Mouse (Mus musculus) MEL (cell line): ENCODE measurements around the gene Myrfl. TPM values are rescaled to one million over a fixed set of nuclear protein-coding genes. Genes with fewer than 3 reads are reported as not detected.

Experiments used
- DNase-seq: peaks from one replicate; pipeline ENCODE4 v3.0.0; 2011; ENCODE audit warnings: low read depth, low spot score
- H3K27ac ChIP-seq: 2 replicates; pipeline ENCODE4 v1.5.1; 2012; ENCODE audit warnings: low read depth, mild to moderate bottlenecking, control low read depth, low read length, moderate library complexity; ENCODE audit not compliant: control insufficient read depth
- H3K27me3 ChIP-seq, 2 experiments: fragments of 150-350 bp in 1 of 2; sonication (generic) in 1 of 2; 2 replicates each; pipeline ENCODE4 v1.6.1; 2012; ENCODE audit warnings: low read length in 2 of 2, mild to moderate bottlenecking in 2 of 2, improper control_type of control experiment in 1 of 2, moderate library complexity in 1 of 2; ENCODE audit not compliant: insufficient read depth in 2 of 2, control insufficient read depth in 1 of 2
- H3K36me3 ChIP-seq, 2 experiments: 2 replicates each; pipeline ENCODE4 v1.6.1; 2012 to 2014; ENCODE audit warnings: low read length in 2 of 2, improper control_type of control experiment in 1 of 2, inconsistent platforms in 1 of 2, mild to moderate bottlenecking in 1 of 2; ENCODE audit not compliant: insufficient read depth in 2 of 2, control insufficient read depth in 1 of 2
- H3K4me1 ChIP-seq, 2 experiments: fragments of 150-350 bp in 1 of 2; sonication (generic) in 1 of 2; 2 replicates each; pipeline ENCODE4 v1.6.1; 2012; ENCODE audit warnings: low read length in 2 of 2, improper control_type of control experiment in 1 of 2, mild to moderate bottlenecking in 1 of 2; ENCODE audit not compliant: insufficient read depth in 2 of 2, control insufficient read depth in 1 of 2
- H3K4me3 ChIP-seq, 2 experiments: fragments of 150-350 bp in 1 of 2; sonication (generic) in 1 of 2; 2 replicates each; pipeline ENCODE4 v1.5.1; 2012; ENCODE audit warnings: low read depth in 2 of 2, low read length in 2 of 2, mild to moderate bottlenecking in 2 of 2, moderate library complexity in 2 of 2, control low read depth in 1 of 2, improper control_type of control experiment in 1 of 2; ENCODE audit not compliant: control insufficient read depth in 1 of 2, insufficient read depth in 1 of 2
- H3K79me2 ChIP-seq: 2 replicates; pipeline ENCODE4 v1.6.1; 2012; ENCODE audit warnings: mild to moderate bottlenecking, low read length, moderate library complexity; ENCODE audit not compliant: control insufficient read depth, poor library complexity, insufficient read depth
- H3K9ac ChIP-seq: 2 replicates; pipeline ENCODE4 v1.6.1; 2012; ENCODE audit warnings: low read depth, mild to moderate bottlenecking, control low read depth, low read length, moderate library complexity; ENCODE audit not compliant: control insufficient read depth, poor library complexity, severe bottlenecking
- H3K9me3 ChIP-seq: fragments of 150-350 bp; sonication (generic); replicated peaks from 2 replicates; pipeline ENCODE4 v1.6.1; 2012; ENCODE audit warnings: mild to moderate bottlenecking, low read length, improper control_type of control experiment, moderate library complexity; ENCODE audit not compliant: insufficient read depth
- CHD2 ChIP-seq: IDR thresholded peaks from 2 replicates; pipeline ENCODE4 v1.6.1; 2011; ENCODE audit warnings: low read length, improper control_type of control experiment
- E2F4 ChIP-seq: IDR thresholded peaks from 2 replicates; pipeline ENCODE4 v1.6.1; 2011; ENCODE audit warnings: low read depth, low read length, improper control_type of control experiment, borderline replicate concordance
- EP300 ChIP-seq, 2 experiments: IDR thresholded peaks; 2 replicates each; pipeline ENCODE4 v1.6.1; 2011; ENCODE audit warnings: improper control_type of control experiment in 2 of 2, low read length in 2 of 2, low read depth in 1 of 2, mild to moderate bottlenecking in 1 of 2
- GABPA ChIP-seq: IDR thresholded peaks from 2 replicates; pipeline ENCODE4 v1.6.1; 2012; ENCODE audit warnings: low read depth, mild to moderate bottlenecking, inconsistent platforms, low read length, improper control_type of control experiment, moderate library complexity
- GATA1 ChIP-seq: IDR thresholded peaks from 2 replicates; pipeline ENCODE4 v1.6.1; 2011; ENCODE audit warnings: low read depth, low read length, improper control_type of control experiment
- HCFC1 ChIP-seq: IDR thresholded peaks from 2 replicates; pipeline ENCODE4 v1.6.1; 2012; ENCODE audit warnings: low read depth, mild to moderate bottlenecking, inconsistent platforms, low read length, improper control_type of control experiment, moderate library complexity
- JUND ChIP-seq: IDR thresholded peaks from 2 replicates; pipeline ENCODE4 v1.6.1; 2011; ENCODE audit warnings: low read depth, mild to moderate bottlenecking, improper control_type of control experiment, low read length
- MAFK ChIP-seq: IDR thresholded peaks from 2 replicates; pipeline ENCODE4 v1.6.1; 2011; ENCODE audit warnings: low read depth, mild to moderate bottlenecking, low read length, improper control_type of control experiment, borderline replicate concordance
- MAX ChIP-seq: IDR thresholded peaks from 2 replicates; pipeline ENCODE4 v1.6.1; 2011; ENCODE audit warnings: low read length, improper control_type of control experiment
- MXI1 ChIP-seq: IDR thresholded peaks from 2 replicates; pipeline ENCODE4 v1.6.1; 2011; ENCODE audit warnings: mild to moderate bottlenecking, low read depth, low read length, improper control_type of control experiment
- MYB ChIP-seq: IDR thresholded peaks from 2 replicates; pipeline ENCODE4 v1.6.1; 2011; ENCODE audit warnings: mild to moderate bottlenecking, low read depth, low read length, improper control_type of control experiment
- MYC ChIP-seq: IDR thresholded peaks from 2 replicates; pipeline ENCODE4 v1.6.1; 2011; ENCODE audit warnings: low read depth, mild to moderate bottlenecking, low read length, improper control_type of control experiment, moderate library complexity
- NELFE ChIP-seq: IDR thresholded peaks from 2 replicates; pipeline ENCODE4 v1.6.1; 2011; ENCODE audit warnings: low read depth, low read length, improper control_type of control experiment
- NRF1 ChIP-seq: IDR thresholded peaks from 2 replicates; pipeline ENCODE4 v1.6.1; 2014; ENCODE audit warnings: low read depth, mild to moderate bottlenecking, inconsistent platforms, low read length, improper control_type of control experiment, moderate library complexity; ENCODE audit not compliant: poor library complexity, insufficient read depth, severe bottlenecking
- POLR2A ChIP-seq, 2 experiments: IDR thresholded peaks; 2 replicates each; pipeline ENCODE4 v1.6.1; 2011 to 2012; ENCODE audit warnings: low read length in 2 of 2, mild to moderate bottlenecking in 2 of 2, control low read depth in 1 of 2, improper control_type of control experiment in 1 of 2, low read depth in 1 of 2, moderate library complexity in 1 of 2; ENCODE audit not compliant: control insufficient read depth in 1 of 2, insufficient read depth in 1 of 2, poor library complexity in 1 of 2
- POLR2AphosphoS2 ChIP-seq: IDR thresholded peaks from 2 replicates; pipeline ENCODE4 v1.6.1; 2011; ENCODE audit warnings: low read length, improper control_type of control experiment
- TAL1 ChIP-seq: IDR thresholded peaks from 2 replicates; pipeline ENCODE4 v1.6.1; 2012; ENCODE audit warnings: mild to moderate bottlenecking, inconsistent platforms, low read length, moderate library complexity, mixed read lengths
- TCF12 ChIP-seq: IDR thresholded peaks from 2 replicates; pipeline ENCODE4 v1.6.1; 2014; ENCODE audit warnings: low read depth, mild to moderate bottlenecking, inconsistent platforms, low read length, improper control_type of control experiment, moderate library complexity
- polyA plus RNA-seq, 2 experiments: library from polyadenylated mRNA; stranded (reverse) in 1 of 2; unstranded in 1 of 2; fragments of >175 nt in 1 of 2; fragments of >200 nt in 1 of 2; gene quantifications; 2 replicates each; pipeline versions ENCODE4 v1.2.1 to v1.2.4; 2012; ENCODE audit warnings: low replicate concordance in 2 of 2, low read depth in 1 of 2; ENCODE audit not compliant: insufficient read length in 2 of 2, insufficient read depth in 1 of 2, missing spikeins in 1 of 2
- total RNA-seq: library from RNA; depleted of rRNA; stranded (reverse); fragments of 300-350 nt; gene quantifications from 2 replicates; pipeline ENCODE4 v1.2.3, GENCODE M21; 2012

Myrfl gene
- total and polyA plus RNA-seq, 3 experiments = 0.03 TPM; not detected in 2

GRCm38 (mm10) chr10:116783020-116783419, 113.7 kb downstream of the Myrfl start:
- no peak overlapping the region for H3K4me3 ChIP-seq

GRCm38 (mm10) chr10:116777947-116778346, 118.8 kb downstream of the Myrfl start:
- H3K9ac ChIP-seq = no peak overlapping the region
- H3K27me3 ChIP-seq = no peaks in the 10 kb centered on the region
- H3K4me1 ChIP-seq = no peaks in the 10 kb centered on the region
- no peaks in the 10 kb centered on the region for H3K79me2 ChIP-seq
- H3K4me3 ChIP-seq = no peak overlapping the region
- DNase-seq = no peak
- no peaks in the 10 kb centered on the region for H3K9me3 ChIP-seq
- no peak overlapping the region for H3K27ac ChIP-seq
- TF ChIP-seq TAL1 (no peak), JUND (no peak), MXI1 (no peak), EP300 (IDR thresholded peaks at IDR 0.05; ENCODE audit: low read depth in 1 of 2, low read length in 2 of 2) (no peak), NELFE (no peak), MAX (no peak), E2F4 (no peak), MYB (no peak), POLR2A (IDR thresholded peaks at IDR 0.05; ENCODE audit: control insufficient read depth in 1 of 2, insufficient read depth in 1 of 2, low read depth in 1 of 2, low read length in 2 of 2, poor library complexity in 1 of 2) (no peak), CHD2 (no peak), GABPA (no peak), MAFK (no peak), GATA1 (no peak), POLR2AphosphoS2 (no peak)
- H3K36me3 ChIP-seq = no peaks in the 10 kb centered on the region

More at GRCm38 (mm10) chr10:116783020-116783419, 113.7 kb downstream of the Myrfl start:
- Histone ChIP-seq H3K36me3 (no peaks in the 10 kb centered on the region), H3K27me3 (no peaks in the 10 kb centered on the region), H3K9me3 (no peaks in the 10 kb centered on the region), H3K9ac (no peak overlapping the region), H3K27ac (no peak overlapping the region), H3K4me1 (no peaks in the 10 kb centered on the region), H3K79me2 (no peaks in the 10 kb centered on the region)
- no peak for TF ChIP-seq NRF1
- TF ChIP-seq HCFC1 = no peak
- no peak for TF ChIP-seq MYC
- TF ChIP-seq MXI1 = no peak
- TF ChIP-seq TCF12 = no peak
- no peak for DNase-seq
